Mouse (Mus musculus) mouse embryonic stem cell (cell line): ENCODE results near the gene Klrb1.
"Not testable (repeated sequence)": the region's sequence is repeated elsewhere in the genome, so short reads cannot be mapped to it uniquely, and the experiment has no call there.

ENCODE experiments used
- in situ Hi-C, 2 experiments: fragments of 300-500 bp; cut with MboI; formaldehyde crosslinking; loops; 1 replicate in 1 of 2; 3 replicates in 1 of 2; pipeline ENCODE4 v1.14.3; 2019 to 2020; ENCODE audit warnings: low sequenced_read_pairs in 2 of 2, low pct_unique_long_range_greater_than_20kb in 1 of 2, mixed read lengths in 1 of 2; ENCODE audit not compliant: unreplicated experiment in 1 of 2

Gene Klrb1

DNA sequence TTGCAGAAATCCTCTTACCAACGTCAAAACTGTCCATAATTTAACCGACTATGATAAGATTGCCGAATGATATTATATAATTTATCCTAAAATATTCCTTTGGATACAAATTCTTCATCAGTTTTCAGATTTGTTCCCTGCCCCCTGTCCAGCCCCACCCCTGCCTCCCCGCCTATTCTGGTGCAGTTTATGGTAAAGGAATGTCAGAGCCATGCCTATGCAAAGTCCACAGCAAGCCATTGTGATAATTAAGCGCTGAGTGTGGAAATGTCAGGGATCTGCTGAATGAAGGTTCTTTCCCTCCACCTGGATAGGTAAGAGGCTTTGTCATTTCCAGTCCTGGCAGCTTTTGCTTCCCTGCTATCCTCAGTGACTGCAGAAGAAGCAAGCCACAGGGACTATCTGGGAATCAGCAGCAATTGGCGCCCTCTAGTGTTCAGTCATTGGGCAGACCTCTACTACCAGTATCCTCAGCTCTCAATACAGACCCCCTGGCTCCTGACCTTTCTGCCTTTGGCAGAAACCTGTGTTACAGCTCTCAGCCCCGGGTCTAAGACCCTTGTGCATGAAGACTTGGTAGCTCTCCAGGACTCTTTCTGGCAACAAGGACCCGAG, 30.9 kb upstream of the Klrb1 start:
- in situ Hi-C loops, result loop anchor here (5.0 kb wide), 1 partner anchor 126 kb away; no protein-coding TSS in a partner anchor

DNA sequence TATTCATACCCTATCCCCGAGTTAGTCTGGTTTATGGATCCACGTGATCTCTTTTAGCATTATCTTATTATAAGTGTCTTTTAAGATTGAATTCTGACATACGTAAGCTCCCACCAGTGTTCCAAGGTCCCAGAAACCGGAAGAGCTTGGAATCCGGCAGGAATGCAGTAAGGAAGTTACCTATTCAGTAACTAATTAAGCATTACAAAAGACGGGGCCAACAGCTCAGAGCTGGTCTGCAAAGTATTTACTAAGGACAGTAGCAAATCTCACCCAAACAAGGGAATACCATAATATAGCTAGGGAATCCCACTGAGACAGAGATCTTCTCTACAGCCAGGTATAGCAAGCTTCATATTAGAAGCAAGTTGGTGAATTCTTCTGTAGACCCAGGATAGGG, 24.1 kb upstream of the Klrb1 start:
- in situ Hi-C loops, result not testable (repeated sequence)

GRCm38 (mm10) chr6:128737445-128737844, 14.6 kb upstream of the Klrb1 start:
- in situ Hi-C loops, result no loop called here

DNA sequence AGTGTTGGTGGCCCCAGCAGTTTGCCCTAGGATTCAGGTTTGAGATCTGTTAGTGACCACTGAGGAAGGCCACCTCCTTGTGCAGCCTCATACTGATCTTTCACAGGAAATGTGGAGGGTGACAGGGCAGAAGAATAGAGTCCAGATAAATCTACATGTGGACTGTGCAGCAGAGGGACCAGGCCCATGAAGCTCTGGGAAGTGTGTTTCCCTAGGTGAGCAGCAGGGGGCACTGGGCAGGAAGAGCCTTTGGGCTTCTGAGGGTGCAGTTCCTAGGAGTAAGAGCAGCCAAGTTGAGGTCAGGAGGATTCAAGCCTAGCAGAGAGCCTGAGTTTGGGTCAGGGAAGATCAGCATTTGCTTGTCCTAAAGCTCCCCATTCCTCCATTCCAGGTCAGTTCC, 13.2 kb upstream of the Klrb1 start:
- in situ Hi-C loops, result no loop called here

- in situ Hi-C loops, result no loop called here
Measured at GRCm38 (mm10) chr6:128734896-128735295, 12.0 kb upstream of the Klrb1 start.

GRCm38 (mm10) chr6:128733908-128734679, 11.2 kb upstream of the Klrb1 start:
- in situ Hi-C loops, result no loop called here

GRCm38 (mm10) chr6:128732032-128732431, 9.2 kb upstream of the Klrb1 start:
- in situ Hi-C loops, result no loop called here

DNA sequence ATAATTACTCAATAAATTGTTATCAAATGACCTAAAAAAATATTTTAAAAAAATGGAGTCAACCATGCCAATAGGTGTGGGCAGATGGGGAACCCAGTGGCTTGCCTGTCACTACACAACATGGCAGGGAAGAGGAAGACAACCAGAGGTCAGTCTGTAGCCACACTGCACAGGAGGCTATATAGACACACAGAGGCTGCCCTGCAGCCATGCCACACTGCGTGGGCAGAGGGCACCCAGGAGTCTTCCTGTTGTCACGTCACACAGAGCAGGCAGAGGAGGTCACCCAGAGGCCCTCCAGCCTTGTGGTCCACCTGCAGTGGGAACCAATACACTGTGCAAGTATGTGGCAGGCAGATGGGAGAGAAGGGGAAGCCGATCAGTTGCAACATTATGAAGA, 21.2 kb downstream of the Klrb1 start:
- in situ Hi-C loops, result no loop called here

- in situ Hi-C loops, result no loop called here
Measured at GRCm38 (mm10) chr6:128679574-128679973, 43.3 kb downstream of the Klrb1 start.

- in situ Hi-C loops, result no loop called here
Measured at GRCm38 (mm10) chr6:128669936-128670335, 52.9 kb downstream of the Klrb1 start.

DNA sequence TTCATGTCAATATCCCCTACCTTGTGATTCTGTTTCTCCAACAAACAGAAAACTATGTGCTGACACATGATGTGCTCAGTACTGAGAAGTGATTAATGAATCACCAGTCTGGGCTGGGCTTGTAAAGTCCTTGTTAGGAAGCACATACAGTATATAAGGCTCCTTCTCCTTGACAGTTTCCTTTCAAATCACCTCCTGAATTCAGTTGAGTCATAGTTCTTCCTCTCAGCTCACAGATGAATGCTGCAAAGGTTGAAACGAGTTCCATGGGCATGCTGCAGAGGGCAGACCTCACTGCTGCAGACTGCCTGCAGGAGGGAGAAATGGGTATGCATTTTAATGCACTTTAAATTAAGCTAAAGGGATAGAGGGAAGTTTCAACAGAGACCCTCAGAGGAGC, 60.7 kb downstream of the Klrb1 start, which contains the start of gene Clec2h:
Gene Clec2h (plus strand): TSS at position 180 of the 400 bp plus-strand sequence.
- in situ Hi-C loops, result no loop called here

DNA sequence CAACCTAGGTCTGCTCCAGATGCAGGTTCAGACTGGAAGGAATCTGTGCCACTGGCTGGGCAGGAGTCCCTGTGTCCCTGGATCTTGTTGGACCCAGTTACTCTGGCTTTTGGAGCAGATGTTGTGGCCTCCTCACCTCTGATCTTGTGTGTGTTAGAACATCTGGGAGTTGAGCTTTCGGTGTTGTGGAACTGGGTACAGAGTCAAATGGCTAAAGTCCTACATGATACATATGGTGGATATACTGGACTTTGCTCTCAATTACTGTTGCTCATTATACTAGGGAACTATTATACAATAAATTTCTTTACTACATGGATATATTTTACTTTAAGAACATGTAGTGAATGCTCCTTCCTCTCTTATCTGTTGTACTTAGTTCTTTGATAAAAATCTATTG, 61.6 kb downstream of the Klrb1 start:
- in situ Hi-C loops, result no loop called here
